Mouse (Mus musculus) heart, adult 2 months (tissue): ENCODE measurements around the gene Calm4. TPM values are rescaled to one million over a fixed set of nuclear protein-coding genes. Genes with fewer than 3 reads are reported as not detected.

ENCODE experiments used
- DNase-seq, 2 experiments: peaks; one replicate each; pipeline ENCODE4 v3.0.0; 2021
- H3K27ac ChIP-seq: fragments of 200-600 bp; 2 replicates; pipeline ENCODE4 v1.8.1; 2022
- H3K27me3 ChIP-seq: fragments of 200-500 bp; 2 replicates; pipeline ENCODE4 v1.6.1; 2012; ENCODE audit warnings: mild to moderate bottlenecking, low read length, inconsistent platforms, mixed read lengths; ENCODE audit not compliant: control insufficient read depth, insufficient read depth
- H3K36me3 ChIP-seq: fragments of 200-500 bp; 2 replicates; pipeline ENCODE4 v1.6.1; 2012; ENCODE audit warnings: low read length, inconsistent platforms; ENCODE audit not compliant: control insufficient read depth, insufficient read depth
- H3K4me1 ChIP-seq: fragments of 200-500 bp; 2 replicates; pipeline ENCODE4 v1.6.1; 2011; ENCODE audit warnings: low read length; ENCODE audit not compliant: control insufficient read depth, insufficient read depth
- H3K4me3 ChIP-seq: fragments of 200-600 bp; 2 replicates; pipeline ENCODE4 v1.8.1; 2022
- H3K79me2 ChIP-seq: fragments of 200-500 bp; replicated peaks from 2 replicates; pipeline ENCODE4 v1.6.1; 2012; ENCODE audit warnings: mild to moderate bottlenecking, inconsistent platforms, low read length, moderate library complexity, mixed read lengths; ENCODE audit not compliant: control insufficient read depth, insufficient read depth
- H3K9ac ChIP-seq: fragments of 200-500 bp; 2 replicates; pipeline ENCODE4 v1.6.1; 2012; ENCODE audit warnings: low read depth, mild to moderate bottlenecking, control low read depth, inconsistent platforms, low read length, mixed read lengths
- CTCF ChIP-seq: fragments of 200-600 bp; IDR thresholded peaks from 2 replicates; pipeline ENCODE4 v1.8.1; 2022; ENCODE audit warnings: antibody characterized with exemption, mild to moderate bottlenecking, moderate library complexity
- EP300 ChIP-seq: fragments of 200-500 bp; IDR thresholded peaks from 2 replicates; pipeline ENCODE4 v1.6.1; 2011; ENCODE audit warnings: low read depth, low read length, control low read depth; ENCODE audit not compliant: insufficient read depth
- POLR2A ChIP-seq: fragments of 200-500 bp; IDR thresholded peaks from 2 replicates; pipeline ENCODE4 v1.6.1; 2011; ENCODE audit warnings: mild to moderate bottlenecking, low read depth, low read length, control low read depth; ENCODE audit not compliant: insufficient read depth
- WGBS: fragments of 180-500 bp; shearing (Covaris S2); methylation state at CpG from one replicate; pipeline ENCODE4 v1.1.7; 2018; 5-methylcytosine and 5-hydroxymethylcytosine counted together
- intact Hi-C: fragments of 180-260 bp; cut with DNase I; formaldehyde crosslinking; loops from one replicate; pipeline ENCODE4 v1.15.1; 2025
- polyA plus RNA-seq: library from polyadenylated mRNA; depleted of rRNA; stranded (reverse); fragments of >200 nt; gene quantifications from 2 replicates; pipeline ENCODE4 v1.2.3, GENCODE M21; 2012
- total RNA-seq, 2 experiments: library from RNA; stranded (reverse); gene quantifications; 2 replicates each; pipeline ENCODE4 v1.2.3; 2021

Gene Calm4
- total and polyA plus RNA-seq, 3 experiments, result not detected

- Histone ChIP-seq H3K79me2 (no peaks in the 10 kb centered on the region), H3K36me3 (no peaks in the 10 kb centered on the region), H3K27ac (no peak within 1 kb of the TSS), H3K9ac (no peak within 1 kb of the TSS), H3K4me3 (no peak within 1 kb of the TSS), H3K4me1 (no peaks in the 10 kb centered on the region), H3K27me3 (no peaks in the 10 kb centered on the region)
- WGBS, result 90% methylated on average over 13 of the region's 13 CpGs
- TF ChIP-seq CTCF (no peak), EP300 (no peak), POLR2A (no peak)
- intact Hi-C loops, result no loop called here
- DNase-seq, result no peak
Measured at GRCm38 (mm10) chr13:3804186-3804585, 33.4 kb upstream of the Calm4 start, which contains the start of gene Calml3. Calml3 (minus strand) TSS chr13:3804316.

DNA sequence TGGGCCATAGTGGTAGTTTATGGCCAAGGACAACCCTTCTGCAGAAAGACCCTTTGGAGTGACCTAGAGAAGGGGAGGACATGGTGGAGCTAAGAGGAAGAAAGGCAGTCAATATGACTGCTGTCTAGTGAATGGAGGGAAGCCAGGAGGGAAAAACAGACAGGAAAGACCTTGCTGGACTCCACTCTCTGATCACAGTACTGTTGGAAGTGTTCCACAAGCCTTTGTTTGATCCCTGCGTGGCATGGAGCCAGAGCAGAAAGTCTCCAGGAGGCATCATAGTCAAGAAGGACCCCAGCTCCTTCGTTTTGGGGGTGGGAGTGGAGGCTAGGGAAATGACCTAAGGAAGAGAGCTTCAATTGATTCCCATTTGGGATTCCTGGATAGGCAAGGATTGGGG, 32.4 kb upstream of the Calm4 start:
- TF ChIP-seq POLR2A (no peak), CTCF (no peak), EP300 (no peak)
- WGBS, result 34% methylated on average over 2 of the region's 2 CpGs
- Histone ChIP-seq H3K4me3 (no peak overlapping the region), H3K79me2 (no peaks in the 10 kb centered on the region), H3K9ac (no peak overlapping the region), H3K27ac (no peak overlapping the region), H3K4me1 (no peaks in the 10 kb centered on the region), H3K27me3 (no peaks in the 10 kb centered on the region), H3K36me3 (no peaks in the 10 kb centered on the region)
- no peak for DNase-seq
- intact Hi-C loops, result no loop called here

DNA sequence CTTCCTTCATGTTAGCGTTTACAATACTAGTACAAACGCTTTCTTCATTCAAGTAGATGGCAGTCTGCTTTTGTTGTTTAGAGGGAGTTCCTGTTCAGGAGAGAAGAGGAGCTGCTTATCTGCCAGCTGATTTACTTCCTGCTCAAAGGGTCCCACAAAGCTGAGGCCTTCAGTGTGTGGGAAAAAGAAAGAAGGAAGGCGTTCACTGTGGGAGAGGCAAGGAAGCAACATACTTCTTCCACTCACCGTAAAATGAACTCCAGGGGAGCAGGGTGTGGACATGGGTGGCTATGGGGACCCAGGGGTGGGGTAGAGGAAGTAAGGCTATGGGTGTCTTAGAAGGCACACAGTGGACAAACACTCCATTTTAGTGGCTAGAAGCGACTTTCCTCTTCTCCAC, 31.9 kb upstream of the Calm4 start:
- Histone ChIP-seq H3K27ac (no peak overlapping the region), H3K9ac (no peak overlapping the region), H3K36me3 (no peaks in the 10 kb centered on the region), H3K4me1 (no peaks in the 10 kb centered on the region), H3K4me3 (no peak overlapping the region), H3K27me3 (no peaks in the 10 kb centered on the region), H3K79me2 (no peaks in the 10 kb centered on the region)
- intact Hi-C loops, result no loop called here
- no peak for DNase-seq
- 52% methylated on average over 5 of the region's 5 CpGs for WGBS
- no peak for TF ChIP-seq POLR2A
- TF ChIP-seq EP300, result no peak
- TF ChIP-seq CTCF, result no peak

GRCm38 (mm10) chr13:3807131-3807827, 30.3 kb upstream of the Calm4 start:
- Histone ChIP-seq H3K27me3 (no peaks in the 10 kb centered on the region), H3K27ac (no peak overlapping the region), H3K36me3 (no peaks in the 10 kb centered on the region), H3K79me2 (no peaks in the 10 kb centered on the region), H3K4me1 (no peaks in the 10 kb centered on the region), H3K9ac (no peak overlapping the region), H3K4me3 (no peak overlapping the region)
- TF ChIP-seq POLR2A (no peak), CTCF (no peak), EP300 (no peak)
- intact Hi-C loops, result no loop called here
- WGBS, result 84% methylated on average over 7 of the region's 7 CpGs
- DNase-seq, result no peak

DNA sequence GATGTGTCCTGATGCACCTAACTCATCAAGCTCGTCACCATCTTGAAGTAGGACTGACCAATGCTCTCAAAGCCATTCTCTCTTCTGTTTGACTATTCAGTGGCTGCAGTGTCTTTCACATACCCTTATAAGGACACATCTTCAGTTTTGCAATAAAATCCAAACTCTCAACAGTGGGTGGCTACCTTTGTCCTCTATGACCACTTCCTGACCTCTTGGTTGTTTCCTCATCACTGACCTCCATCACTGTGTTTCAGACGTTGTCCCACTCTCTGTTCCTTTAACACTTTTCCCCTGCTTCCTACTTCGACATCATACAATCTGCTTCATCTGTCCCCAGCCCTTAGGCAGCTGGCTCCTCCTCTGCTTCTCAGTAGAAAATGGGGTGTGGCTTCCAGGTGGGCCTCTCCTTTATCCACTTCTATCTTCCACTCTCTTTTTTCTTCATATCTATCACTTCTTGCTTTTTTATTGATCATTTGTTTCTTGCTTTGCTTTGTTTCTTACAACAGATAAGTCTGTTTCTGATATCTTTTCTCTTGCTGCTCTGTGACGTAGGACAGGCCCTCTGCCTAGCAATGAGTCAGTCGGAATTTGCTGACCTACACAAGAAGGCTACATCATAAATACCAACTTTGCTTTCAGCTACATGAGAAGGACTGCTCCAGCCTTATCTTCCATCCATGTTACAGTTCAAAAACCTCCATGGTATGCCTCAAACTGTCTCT, 19.4 kb upstream of the Calm4 start:
- intact Hi-C loops, result no loop called here
- WGBS, result 60% methylated on average over 5 of the region's 5 CpGs
- no peak overlapping the region for H3K9ac ChIP-seq
- no peak for TF ChIP-seq POLR2A
- TF ChIP-seq EP300, result no peak
- TF ChIP-seq CTCF, result no peak
- no peaks in the 10 kb centered on the region for H3K27me3 ChIP-seq
- no peaks in the 10 kb centered on the region for H3K36me3 ChIP-seq
- H3K79me2 ChIP-seq, result no peaks in the 10 kb centered on the region
- H3K4me1 ChIP-seq, result no peaks in the 10 kb centered on the region
- no peak overlapping the region for H3K27ac ChIP-seq
- no peak for DNase-seq
- no peak overlapping the region for H3K4me3 ChIP-seq

- no peak for TF ChIP-seq POLR2A
- 76% methylated on average over 2 of the region's 2 CpGs for WGBS
Measured at GRCm38 (mm10) chr13:3818740-3819076, 18.8 kb upstream of the Calm4 start.

More at GRCm38 (mm10) chr13:3818740-3819076, 18.8 kb upstream of the Calm4 start:
- intact Hi-C loops, result no loop called here
- Histone ChIP-seq H3K4me3 (no peak overlapping the region), H3K27ac (no peak overlapping the region), H3K36me3 (no peaks in the 10 kb centered on the region), H3K27me3 (no peaks in the 10 kb centered on the region), H3K4me1 (no peaks in the 10 kb centered on the region), H3K9ac (no peak overlapping the region), H3K79me2 (no peaks in the 10 kb centered on the region)
- no peak for DNase-seq
